Mouse (Mus musculus) spleen, adult 2 months (tissue): Measurements from ENCODE around the gene Vstm2l. TPM values are rescaled to one million over a fixed set of nuclear protein-coding genes. Genes with fewer than 3 reads are reported as not detected.

Experiments
- DNase-seq, 2 experiments: peaks; one replicate each; pipeline versions ENCODE4 v3.0.0 to v3.0.0-alpha.2; 2012 to 2021; ENCODE audit warnings: low spot score in 2 of 2, low read depth in 1 of 2
- H3K27ac ChIP-seq: fragments of 200-500 bp; 2 replicates; pipeline ENCODE4 v1.5.1; 2012; ENCODE audit warnings: low read length, inconsistent platforms; ENCODE audit not compliant: insufficient read depth
- H3K27me3 ChIP-seq: fragments of 200-500 bp; 2 replicates; pipeline ENCODE4 v1.6.1; 2012; ENCODE audit warnings: mild to moderate bottlenecking, moderate library complexity, low read length, inconsistent platforms; ENCODE audit not compliant: control insufficient read depth, insufficient read depth
- H3K36me3 ChIP-seq: fragments of 200-500 bp; 2 replicates; pipeline ENCODE4 v1.6.1; 2012; ENCODE audit warnings: mild to moderate bottlenecking, low read length, inconsistent platforms; ENCODE audit not compliant: control insufficient read depth, insufficient read depth
- H3K4me1 ChIP-seq: fragments of 200-500 bp; 2 replicates; pipeline ENCODE4 v1.6.1; 2011; ENCODE audit warnings: inconsistent platforms; ENCODE audit not compliant: control insufficient read depth, insufficient read depth, insufficient read length
- H3K4me3 ChIP-seq: fragments of 200-500 bp; 2 replicates; pipeline ENCODE4 v1.5.1; 2011; ENCODE audit warnings: mild to moderate bottlenecking, inconsistent platforms; ENCODE audit not compliant: insufficient read depth, insufficient read length; ENCODE audit errors: extremely low read depth
- CTCF ChIP-seq: fragments of 200-500 bp; IDR thresholded peaks from 2 replicates; pipeline ENCODE4 v1.5.1; 2011; ENCODE audit warnings: mild to moderate bottlenecking, inconsistent platforms; ENCODE audit not compliant: insufficient read depth, insufficient read length, insufficient replicate concordance; ENCODE audit errors: extremely low read depth
- POLR2A ChIP-seq: fragments of 200-500 bp; IDR thresholded peaks from 2 replicates; pipeline ENCODE4 v1.6.1; 2011; ENCODE audit warnings: low read depth, low read length, inconsistent platforms
- WGBS: fragments of 180-500 bp; shearing (Covaris S2); methylation state at CpG from one replicate; pipeline ENCODE4 v1.1.7; 2018; 5-methylcytosine and 5-hydroxymethylcytosine counted together
- polyA plus RNA-seq: library from polyadenylated mRNA; depleted of rRNA; stranded (reverse); fragments of >200 nt; gene quantifications from 2 replicates; pipeline ENCODE4 v1.2.3, GENCODE M21; 2012

Vstm2l gene
- polyA plus RNA-seq, 1 experiment, result not detected

GRCm38 (mm10) chr2:157877967-157878366 lies 36.5 kb upstream of the Vstm2l start:
- TF ChIP-seq CTCF, result no peak
- no peak for TF ChIP-seq POLR2A
- no peak for DNase-seq
- no peak overlapping the region for H3K4me3 ChIP-seq
- 86% methylated on average over 5 of the region's 5 CpGs for WGBS
- no peak overlapping the region for H3K27ac ChIP-seq
- H3K4me1 ChIP-seq, result no peaks in the 10 kb centered on the region
- peaks cover 1% of the 10 kb centered on the region; the same call in 1 of the 2 replicates for H3K36me3 ChIP-seq
- H3K27me3 ChIP-seq, result no peaks in the 10 kb centered on the region

- Histone ChIP-seq H3K4me3 (no peak overlapping the region), H3K36me3 (peaks cover 12% of the 10 kb centered on the region), H3K4me1 (no peaks in the 10 kb centered on the region), H3K27me3 (no peaks in the 10 kb centered on the region), H3K27ac (no peak overlapping the region)
- DNase-seq, result no peak
- TF ChIP-seq POLR2A (no peak), CTCF (no peak)
- WGBS, result 86% methylated on average over 11 of the region's 11 CpGs
Measured at GRCm38 (mm10) chr2:157881939-157882338, 32.5 kb upstream of the Vstm2l start.

- DNase-seq, result no peak
- Histone ChIP-seq H3K36me3 (peaks cover 19% of the 10 kb centered on the region), H3K27ac (no peak overlapping the region), H3K4me3 (no peak overlapping the region), H3K4me1 (no peaks in the 10 kb centered on the region), H3K27me3 (no peaks in the 10 kb centered on the region)
- no peak for TF ChIP-seq POLR2A
- no peak for TF ChIP-seq CTCF
- 62% methylated on average over 10 of the region's 10 CpGs for WGBS
Measured at GRCm38 (mm10) chr2:157887275-157888025, 27.0 kb upstream of the Vstm2l start.

- Histone ChIP-seq H3K36me3 (peaks cover 10% of the 10 kb centered on the region), H3K4me1 (no peaks in the 10 kb centered on the region), H3K27ac (no peak overlapping the region), H3K4me3 (no peak overlapping the region), H3K27me3 (no peaks in the 10 kb centered on the region)
- no peak for TF ChIP-seq POLR2A
- no peak for TF ChIP-seq CTCF
- DNase-seq, result no peak
- 92% methylated on average over 6 of the region's 6 CpGs for WGBS
Measured at GRCm38 (mm10) chr2:157891166-157891565, 23.3 kb upstream of the Vstm2l start.

GRCm38 (mm10) chr2:157897131-157897530 lies 17.3 kb upstream of the Vstm2l start:
- TF ChIP-seq POLR2A (no peak), CTCF (no peak)
- Histone ChIP-seq H3K27me3 (no peaks in the 10 kb centered on the region), H3K36me3 (no peaks in the 10 kb centered on the region), H3K27ac (no peak overlapping the region), H3K4me1 (no peaks in the 10 kb centered on the region), H3K4me3 (no peak overlapping the region)
- 86% methylated on average over 4 of the region's 4 CpGs for WGBS
- no peak for DNase-seq

- no peaks in the 10 kb centered on the region for H3K36me3 ChIP-seq
- TF ChIP-seq CTCF (0 out of 2 replicates have a peak, but pooled peaks have one; percentile 1), POLR2A (no peak)
- WGBS, result 4% methylated on average over 16 of the region's 16 CpGs
- H3K4me3 ChIP-seq, result no peak overlapping the region
- peaks cover 4% of the 10 kb centered on the region for H3K27me3 ChIP-seq
- DNase-seq, result peak; percentile 16 to 26
- no peak overlapping the region for H3K27ac ChIP-seq
- peaks cover 4% of the 10 kb centered on the region; the same call in 1 of the 2 replicates for H3K4me1 ChIP-seq
Measured at GRCm38 (mm10) chr2:157913204-157913636, 1.2 kb upstream of the Vstm2l start.

- peaks cover 4% of the 10 kb centered on the region for H3K27me3 ChIP-seq
- H3K4me3 ChIP-seq, result no peak overlapping the region
- H3K4me1 ChIP-seq, result peaks cover 1% of the 10 kb centered on the region; the same call in 1 of the 2 replicates
- no peaks in the 10 kb centered on the region for H3K36me3 ChIP-seq
- H3K27ac ChIP-seq, result no peak overlapping the region
- TF ChIP-seq CTCF (no peak), POLR2A (no peak)
- no peak for DNase-seq
- 4% methylated on average over 4 of the region's 4 CpGs for WGBS
Measured at GRCm38 (mm10) chr2:157913705-157914104, 748 bp upstream of the Vstm2l start.
